8 mouse cellular contexts compared by ENCODE assay signal in genomic region chr9:108290016-108290750, GRCm38 (mm10). TPM values are rescaled to one million over a fixed set of nuclear protein-coding genes. Genes with fewer than 3 reads are reported as not detected.
DNase-seq lines count a peak whose midpoint lies in the region; ATAC-seq and TF ChIP-seq lines count a peak whose summit lies in the region.

Nicn1 (plus strand) TSS chr9:108290429.

- peak within 1 kb of the TSS; percentile 84 for H3K9ac ChIP-seq in forebrain, embryonic 16.5 days (replicated peaks; ENCODE audit: low read depth, low read length)
- peak within 1 kb of the TSS; percentile 67 for H3K9ac ChIP-seq in lung, embryonic 14.5 days

- peak; percentile 66 for TF ChIP-seq POLR2A in olfactory bulb, adult 2 months (IDR thresholded peaks at IDR 0.05; ENCODE audit: insufficient read depth, low read depth, low read length)
- peak; percentile 60; the same call in 1 of the 2 replicates for TF ChIP-seq POLR2A in thymus, adult 2 months (IDR thresholded peaks at IDR 0.05; ENCODE audit: control insufficient read depth, extremely low read depth, insufficient read depth, low read length, poor library complexity)

- peak within 1 kb of the TSS; percentile 99 for H3K27ac ChIP-seq in forebrain, embryonic 16.5 days (ENCODE audit: low read length)
- H3K27ac ChIP-seq in layer of hippocampus, adult 2 months = peak within 1 kb of the TSS; percentile 91
- H3K27ac ChIP-seq in lung, embryonic 14.5 days (ENCODE audit: low read depth) = peak within 1 kb of the TSS; percentile 64
- peak within 1 kb of the TSS; percentile 32; the same call in 1 of the 2 replicates for H3K27ac ChIP-seq in olfactory bulb, adult 2 months (ENCODE audit: insufficient read depth, low read depth, low read length)
- H3K27ac ChIP-seq in thymus, adult 2 months (ENCODE audit: control insufficient read depth, insufficient read depth, low read length) = no peak within 1 kb of the TSS

- no peaks in the 10 kb centered on the region for H3K36me3 ChIP-seq in G1E (replicated peaks)
- H3K36me3 ChIP-seq in forebrain, embryonic 16.5 days (ENCODE audit: control insufficient read depth, insufficient read depth) = peaks cover 4% of the 10 kb centered on the region
- peaks cover 9% of the 10 kb centered on the region; the same call in 1 of the 2 replicates for H3K36me3 ChIP-seq in lung, embryonic 14.5 days (ENCODE audit: insufficient read depth)
- no peaks in the 10 kb centered on the region for H3K36me3 ChIP-seq in thymus, adult 2 months (ENCODE audit: control insufficient read depth, insufficient read depth, low read length)

- peak; percentile 99 for ATAC-seq in G1E (ENCODE audit: extremely low read depth, insufficient number of reproducible peaks, low FRiP score, poor library complexity, severe bottlenecking)
- ATAC-seq in forebrain, embryonic 16.5 days = peak; percentile 99
- ATAC-seq in lung, embryonic 14.5 days (ENCODE audit: insufficient read depth) = peak; percentile 99

- no peak for TF ChIP-seq CTCF in G1E (IDR thresholded peaks at IDR 0.05; ENCODE audit: low read depth, low read length)
- TF ChIP-seq CTCF in layer of hippocampus, adult 2 months (conservative IDR thresholded peaks at IDR 0.05) = peak; percentile 29
- TF ChIP-seq CTCF in lung, embryonic 14.5 days (IDR thresholded peaks at IDR 0.05; ENCODE audit: low read depth) = no peak
- no peak for TF ChIP-seq CTCF in olfactory bulb, adult 2 months (IDR thresholded peaks at IDR 0.05; ENCODE audit: insufficient read depth, low read depth, low read length)
- TF ChIP-seq CTCF in thymus, adult 2 months (IDR thresholded peaks at IDR 0.05; ENCODE audit: borderline replicate concordance, control insufficient read depth, extremely low read depth, insufficient read depth, low read length, poor library complexity) = no peak

- peak within 1 kb of the TSS; percentile 69 for H3K4me3 ChIP-seq in G1E (ENCODE audit: low read depth, low read length)
- peak within 1 kb of the TSS; percentile 69 for H3K4me3 ChIP-seq in forebrain, embryonic 16.5 days (replicated peaks; ENCODE audit: low read length)
- H3K4me3 ChIP-seq in layer of hippocampus, adult 2 months = peak within 1 kb of the TSS; percentile 76
- peak within 1 kb of the TSS; percentile 57 for H3K4me3 ChIP-seq in lung, embryonic 14.5 days (ENCODE audit: low read depth, low read length)
- H3K4me3 ChIP-seq in olfactory bulb, adult 2 months (ENCODE audit: insufficient read depth, low read depth, low read length) = peak within 1 kb of the TSS; percentile 58
- H3K4me3 ChIP-seq in thymus, adult 2 months (ENCODE audit: control insufficient read depth, insufficient read depth, low read length) = peak within 1 kb of the TSS; percentile 60

- H3K4me1 ChIP-seq in G1E (ENCODE audit: insufficient read depth, low read depth, low read length) = peaks cover 13% of the 10 kb centered on the region
- peaks cover 8% of the 10 kb centered on the region for H3K4me1 ChIP-seq in forebrain, embryonic 16.5 days (replicated peaks; ENCODE audit: control insufficient read depth, insufficient read depth, low read length)
- peaks cover 4% of the 10 kb centered on the region; the same call in 1 of the 2 replicates for H3K4me1 ChIP-seq in lung, embryonic 14.5 days (ENCODE audit: insufficient read depth)
- H3K4me1 ChIP-seq in olfactory bulb, adult 2 months (ENCODE audit: control insufficient read depth, insufficient read depth, low read length) = no peaks in the 10 kb centered on the region
- H3K4me1 ChIP-seq in thymus, adult 2 months (replicated peaks; ENCODE audit: control insufficient read depth, insufficient read depth, low read length) = 0 out of 2 replicates have a peak, but pooled peaks cover 2% of the 10 kb centered on the region

- peaks cover 11% of the 10 kb centered on the region for H3K27me3 ChIP-seq in G1E (ENCODE audit: insufficient read depth, low read length)
- no peaks in the 10 kb centered on the region for H3K27me3 ChIP-seq in forebrain, embryonic 16.5 days (replicated peaks; ENCODE audit: control insufficient read depth, insufficient read depth, low read length)
- H3K27me3 ChIP-seq in lung, embryonic 14.5 days (ENCODE audit: insufficient read depth, low read length) = no peaks in the 10 kb centered on the region
- no peaks in the 10 kb centered on the region for H3K27me3 ChIP-seq in thymus, adult 2 months (ENCODE audit: control insufficient read depth, insufficient read depth, low read length)

- no peaks in the 10 kb centered on the region for H3K9me3 ChIP-seq in G1E (replicated peaks)
- H3K9me3 ChIP-seq in forebrain, embryonic 16.5 days (ENCODE audit: control insufficient read depth, low read length) = no peaks in the 10 kb centered on the region
- no peaks in the 10 kb centered on the region for H3K9me3 ChIP-seq in lung, embryonic 14.5 days (ENCODE audit: low read depth, low read length)

- H3K4me2 ChIP-seq in forebrain, embryonic 16.5 days (ENCODE audit: low read length) = peak within 1 kb of the TSS; percentile 80
- peak within 1 kb of the TSS; percentile 74 for H3K4me2 ChIP-seq in lung, embryonic 14.5 days

- DNase-seq in G1E (ENCODE audit: low spot score) = peak; percentile 83
- peak; percentile 87 to 96 for DNase-seq in cerebellum, adult 18-20 months
- DNase-seq in heart, postnatal 36 days = peak; percentile 85
- peak; percentile 87 to 97 for DNase-seq in layer of hippocampus, adult 2 months (ENCODE audit: low spot score in 2 of 2)
- DNase-seq in lung, embryonic 14.5 days = peak; percentile 98
- DNase-seq in thymus, adult 2 months = peak; percentile 89

- intact Hi-C loops in heart, postnatal 36 days (cut with DNase I) = no loop called here

- WGBS in forebrain, embryonic 16.5 days = under 1% methylated on average over 32 of the region's 32 CpGs
- under 1% methylated on average over 32 of the region's 32 CpGs for WGBS in lung, embryonic 14.5 days
- WGBS in olfactory bulb, adult 2 months = under 1% methylated on average over 32 of the region's 32 CpGs
- 2% methylated on average over 32 of the region's 32 CpGs for WGBS in thymus, adult 2 months

RNA-seq across cellular contexts. Expression of gene Nicn1, which starts in this region (rescaled TPM):
- total RNA-seq in G1E (2014; fragmentation: Nextera tagmentation) (17.6 and 20.2 TPM in 2 replicates), G1E (2017) (5.8 and 7.6 TPM in 2 replicates)
- 0.35 and 0.52 TPM in 2 replicates for polyA plus RNA-seq in G1E (2012)
- polyA plus RNA-seq in forebrain, embryonic 16.5 days (2015; fragmentation: Nextera tagmentation; extraction: Ambion mirVana) = 139 and 158 TPM in 2 replicates
- total RNA-seq in heart, postnatal 36 days (2021) = 10 to 100 TPM; 21.3 to 21.5 TPM
- 100 to 1,000 TPM; 109 to 114 TPM for total RNA-seq in layer of hippocampus, adult 2 months (2021)
- polyA plus RNA-seq in lung, embryonic 14.5 days (2014; fragmentation: Nextera tagmentation; extraction: Ambion mirVana) = 33.1 and 34.3 TPM in 2 replicates
- not detected in 2 replicates for polyA plus RNA-seq in olfactory bulb, adult 2 months (2012; ENCODE audit: insufficient read depth, insufficient read length, low replicate concordance, missing spikeins)
- polyA plus RNA-seq in thymus, adult 2 months (2012; rRNA removed) = 9.0 and 9.2 TPM in 2 replicates

Comparison
In these comparisons a context has a peak if more than half of its experiments do, and no peak if none do; other contexts are left out.
1. RNA of gene Nicn1 (total RNA-seq): 109 to 114 TPM in layer of hippocampus, adult 2 months; 21.3 to 21.5 TPM in heart, postnatal 36 days and 5.8 to 20.2 TPM in G1E; every median in the first group is over 4 times any median in the second.
2. Peak in every context shown above with its lines, with median percentiles within 50 percentile points of each other: ATAC-seq, DNase-seq and H3K4me3 ChIP-seq.